Mouse (Mus musculus) C2C12 (cell line): ENCODE results near the gene Prune1. TPM values are rescaled to one million over a fixed set of nuclear protein-coding genes. Genes with fewer than 3 reads are reported as not detected.
A peak's percentile ranks its signal among the peaks of the same experiment; 100 is the strongest.

Experiments used
- H3K27me3 ChIP-seq: one replicate; pipeline ENCODE4 v1.6.1; 2011; ENCODE audit not compliant: control insufficient read depth, insufficient read depth, insufficient read length
- H3K36me3 ChIP-seq: one replicate; pipeline ENCODE4 v1.6.1; 2011; ENCODE audit not compliant: control insufficient read depth, insufficient read depth
- H3K4me3 ChIP-seq: one replicate; pipeline ENCODE4 v1.5.1; 2011; ENCODE audit warnings: mild to moderate bottlenecking, control low read depth; ENCODE audit not compliant: poor library complexity, insufficient read depth, severe bottlenecking
- H3K79me2 ChIP-seq: one replicate; pipeline ENCODE4 v1.6.1; 2011; ENCODE audit not compliant: control insufficient read depth, insufficient read depth
- H3K79me3 ChIP-seq: one replicate; pipeline ENCODE4 v1.6.1; 2011; ENCODE audit warnings: low read depth, control low read depth
- H3ac ChIP-seq: one replicate; pipeline ENCODE3; 2011; ENCODE audit warnings: low read depth; ENCODE audit not compliant: control insufficient read depth, insufficient read length
- CEBPB ChIP-seq: IDR thresholded peaks from one replicate; pipeline ENCODE4 v1.6.1; 2011; ENCODE audit warnings: low read depth, mild to moderate bottlenecking, control low read depth, moderate library complexity
- CTCF ChIP-seq: IDR thresholded peaks from one replicate; pipeline ENCODE4 v1.5.1; 2011; ENCODE audit not compliant: control insufficient read depth, insufficient read depth, insufficient read length
- FOSL1 ChIP-seq: IDR thresholded peaks from one replicate; pipeline ENCODE4 v1.8.0; 2011; ENCODE audit warnings: mild to moderate bottlenecking, low read length; ENCODE audit not compliant: poor library complexity, insufficient read depth, severe bottlenecking
- MAX ChIP-seq: IDR thresholded peaks from one replicate; pipeline ENCODE4 v1.6.1; 2011; ENCODE audit warnings: mild to moderate bottlenecking, control low read depth
- MYOD1 ChIP-seq: IDR thresholded peaks from one replicate; pipeline ENCODE4 v1.6.1; 2011; ENCODE audit warnings: low read depth; ENCODE audit not compliant: control insufficient read depth, insufficient read length
- MYOG ChIP-seq: IDR thresholded peaks from one replicate; pipeline ENCODE4 v1.6.1; 2011; ENCODE audit not compliant: control insufficient read depth, insufficient read length; ENCODE audit errors: extremely low read depth
- USF1 ChIP-seq: IDR thresholded peaks from one replicate; pipeline ENCODE4 v1.6.1; 2011; ENCODE audit warnings: low read depth, mild to moderate bottlenecking, control low read depth, moderate library complexity
- polyA plus RNA-seq: library from polyadenylated mRNA; unstranded; fragments of >200 nt; fragmentation: generic; extraction: Trizol; gene quantifications from one replicate; pipeline ENCODE4 v1.2.1, GENCODE M21; 2012; ENCODE audit warnings: missing spikeins

Gene Prune1
- polyA plus RNA-seq, 1 experiment = 16.1 TPM

- Histone ChIP-seq H3K27me3 (no peaks in the 10 kb centered on the region), H3ac (no peak overlapping the region), H3K79me3 (peaks cover 1% of the 10 kb centered on the region), H3K36me3 (peaks cover 30% of the 10 kb centered on the region), H3K79me2 (no peaks in the 10 kb centered on the region), H3K4me3 (no peak overlapping the region)
- TF ChIP-seq CTCF (no peak), USF1 (no peak), MAX (no peak), CEBPB (no peak), FOSL1 (no peak), MYOD1 (no peak), MYOG (no peak)
Observed at GRCm38 (mm10) chr3:95240900-95241299, 41.0 kb downstream of the Prune1 start.

DNA sequence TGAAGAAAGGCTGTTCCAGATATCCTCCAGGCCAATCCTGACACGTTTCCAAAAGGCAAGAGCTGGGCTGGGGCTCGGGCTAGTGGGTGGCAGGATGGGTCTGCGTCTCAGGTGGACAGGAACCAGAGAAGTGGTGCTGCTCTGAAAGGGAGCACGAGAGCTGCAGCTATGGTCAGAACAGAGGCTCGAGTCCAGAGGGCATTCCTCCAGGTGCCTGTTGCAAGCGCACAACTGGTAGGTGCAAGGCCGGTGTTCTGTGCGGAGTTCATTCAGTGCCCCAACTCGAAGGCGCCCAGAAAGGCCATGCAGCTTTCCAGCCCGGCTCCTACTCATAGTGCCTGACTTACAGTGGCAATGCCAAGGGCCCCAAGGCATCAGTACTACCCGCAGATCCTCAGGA is 41.9 kb downstream of the Prune1 start:
- Histone ChIP-seq H3ac (no peak overlapping the region), H3K79me3 (peaks cover 1% of the 10 kb centered on the region), H3K27me3 (no peaks in the 10 kb centered on the region), H3K36me3 (peaks cover 39% of the 10 kb centered on the region), H3K79me2 (peaks cover 5% of the 10 kb centered on the region), H3K4me3 (no peak overlapping the region)
- no peak for TF ChIP-seq USF1
- TF ChIP-seq FOSL1 = no peak
- TF ChIP-seq MYOG = no peak
- no peak for TF ChIP-seq CEBPB
- no peak for TF ChIP-seq MAX
- no peak for TF ChIP-seq MYOD1
- no peak for TF ChIP-seq CTCF

GRCm38 (mm10) chr3:95239022-95239421 is 42.9 kb downstream of the Prune1 start:
- peaks cover 48% of the 10 kb centered on the region for H3K36me3 ChIP-seq
- no peak overlapping the region for H3K4me3 ChIP-seq
- peaks cover 1% of the 10 kb centered on the region for H3K79me3 ChIP-seq
- TF ChIP-seq MAX (no peak), CEBPB (no peak), FOSL1 (no peak), USF1 (no peak), CTCF (no peak), MYOD1 (no peak), MYOG (no peak)
- no peaks in the 10 kb centered on the region for H3K27me3 ChIP-seq
- H3K79me2 ChIP-seq = peaks cover 14% of the 10 kb centered on the region
- H3ac ChIP-seq = no peak overlapping the region

- H3K4me3 ChIP-seq = no peak overlapping the region
- H3K79me3 ChIP-seq = peaks cover 6% of the 10 kb centered on the region
- H3K27me3 ChIP-seq = no peaks in the 10 kb centered on the region
- H3K79me2 ChIP-seq = peaks cover 27% of the 10 kb centered on the region
- TF ChIP-seq MYOD1 (peak; percentile 87), FOSL1 (no peak), CTCF (no peak), MYOG (no peak), USF1 (no peak)
- peaks cover 62% of the 10 kb centered on the region for H3K36me3 ChIP-seq
- no peak overlapping the region for H3ac ChIP-seq
Observed at GRCm38 (mm10) chr3:95237541-95238099, 44.3 kb downstream of the Prune1 start.

GRCm38 (mm10) chr3:95235386-95236301 is 46.2 kb downstream of the Prune1 start:
- H3K79me3 ChIP-seq = peaks cover 24% of the 10 kb centered on the region
- H3K79me2 ChIP-seq = peaks cover 46% of the 10 kb centered on the region
- no peak overlapping the region for H3ac ChIP-seq
- H3K4me3 ChIP-seq = no peak overlapping the region
- peaks cover 70% of the 10 kb centered on the region for H3K36me3 ChIP-seq
- TF ChIP-seq CEBPB (no peak), USF1 (no peak), CTCF (no peak), MYOD1 (no peak), MYOG (no peak), FOSL1 (no peak), MAX (no peak)
- H3K27me3 ChIP-seq = no peaks in the 10 kb centered on the region
